Mouse (Mus musculus) testis, adult 2 months (tissue): Measurements from ENCODE around the gene Arhgap22.

Experiments
- CTCF ChIP-seq: fragments of 200-500 bp; IDR thresholded peaks from 2 replicates; pipeline ENCODE4 v1.5.1; 2012; ENCODE audit warnings: low read depth, mild to moderate bottlenecking, inconsistent platforms, low read length, moderate library complexity; ENCODE audit not compliant: control insufficient read depth, insufficient read depth, insufficient replicate concordance
- POLR2A ChIP-seq: fragments of 200-500 bp; IDR thresholded peaks from 2 replicates; pipeline ENCODE4 v1.6.1; 2012; ENCODE audit warnings: low read depth, mild to moderate bottlenecking, inconsistent platforms, low read length, moderate library complexity; ENCODE audit not compliant: control insufficient read depth

GRCm38 (mm10) chr14:33370056-33370455, 156.2 kb downstream of the Arhgap22 start:
- TF ChIP-seq CTCF, result no peak
- TF ChIP-seq POLR2A, result no peak
